Mouse (Mus musculus): ENCODE measurements around the gene Capn12.
A peak's percentile ranks its signal among the peaks of the same experiment; 100 is the strongest.

Gene Capn12

GRCm38 (mm10) chr7:28881199-28881598, at the start of gene Capn12:
TSS of gene Capn12 (plus strand) at chr7:28881422.
- DNase-seq: no peak

GRCm38 (mm10) chr7:28832137-28832536, 49.1 kb upstream of the Capn12 start:
- no peak for DNase-seq

DNA sequence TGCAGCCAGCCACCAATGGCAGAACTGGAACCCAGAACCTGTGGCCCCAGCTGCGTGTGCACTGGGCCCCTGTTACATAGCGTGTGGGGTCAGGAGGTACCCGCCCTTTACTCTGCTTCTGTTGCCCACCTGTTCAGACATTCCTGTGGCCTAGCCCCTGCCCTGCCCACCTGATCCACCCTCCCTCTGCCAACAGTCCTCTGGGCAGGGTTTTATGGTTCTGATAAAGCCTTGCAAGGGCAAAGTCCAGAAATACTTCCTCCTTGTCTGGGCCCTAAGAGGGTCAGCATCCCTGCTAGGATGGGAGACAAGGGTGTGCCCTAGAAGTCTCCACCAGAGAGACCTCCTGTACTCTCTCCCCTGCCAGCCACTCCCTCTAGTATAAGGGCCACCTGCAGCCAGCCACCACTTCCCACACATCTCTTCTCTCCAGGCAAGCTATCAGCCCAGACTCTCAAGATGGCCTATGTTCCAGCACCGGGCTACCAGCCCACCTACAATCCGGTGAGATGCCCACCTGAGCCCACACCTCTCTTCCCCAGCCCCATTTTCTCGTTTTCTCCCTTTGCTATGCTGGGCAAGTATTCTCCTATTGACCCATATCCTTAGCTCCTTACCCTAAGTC, 47.4 kb upstream of the Capn12 start, which contains the start of gene Lgals4:
Gene Lgals4, plus strand, starts transcription at position 132 of the 625 bp plus-strand sequence.
- DNase-seq: no peak

DNA sequence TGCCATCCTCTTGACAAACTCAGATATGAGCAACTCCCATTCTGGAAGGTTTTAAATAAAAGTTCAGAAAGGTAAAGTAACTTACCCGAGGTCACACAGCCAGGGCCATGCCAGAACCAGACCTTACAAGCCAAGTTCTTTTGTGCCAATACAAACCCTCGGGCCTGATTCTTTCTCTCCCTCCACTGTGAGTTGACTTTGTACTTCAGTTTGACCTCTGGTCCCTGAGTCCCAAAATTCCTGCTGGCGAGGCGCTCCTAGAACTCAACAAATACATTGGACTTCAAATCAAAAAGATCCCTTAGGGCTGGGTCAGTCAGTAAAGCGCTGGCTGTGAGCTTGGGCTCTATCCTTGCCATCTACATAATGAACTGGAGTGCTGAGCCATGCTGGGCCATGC, 44.3 kb upstream of the Capn12 start:
- DNase-seq: no peak

DNA sequence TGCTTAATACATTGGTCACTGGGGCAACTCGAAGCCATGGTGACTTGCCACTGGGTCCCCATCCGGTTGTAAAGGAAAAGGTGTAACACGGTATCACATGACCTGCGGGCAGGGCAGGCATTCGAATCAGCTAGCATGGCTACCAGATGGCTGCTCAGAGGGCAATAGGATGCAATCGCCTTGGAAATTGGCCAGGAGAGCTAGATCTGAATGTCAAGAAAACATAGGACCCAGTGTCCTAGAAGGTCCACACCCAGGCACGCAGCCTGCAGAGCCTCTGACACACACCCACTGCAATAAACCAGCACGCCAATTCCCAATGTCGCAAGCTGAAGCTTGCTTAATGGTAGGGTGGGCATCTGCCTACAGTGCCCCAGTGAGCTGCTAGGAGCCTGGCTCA, 42.9 kb upstream of the Capn12 start:
- DNase-seq: no peak

DNA sequence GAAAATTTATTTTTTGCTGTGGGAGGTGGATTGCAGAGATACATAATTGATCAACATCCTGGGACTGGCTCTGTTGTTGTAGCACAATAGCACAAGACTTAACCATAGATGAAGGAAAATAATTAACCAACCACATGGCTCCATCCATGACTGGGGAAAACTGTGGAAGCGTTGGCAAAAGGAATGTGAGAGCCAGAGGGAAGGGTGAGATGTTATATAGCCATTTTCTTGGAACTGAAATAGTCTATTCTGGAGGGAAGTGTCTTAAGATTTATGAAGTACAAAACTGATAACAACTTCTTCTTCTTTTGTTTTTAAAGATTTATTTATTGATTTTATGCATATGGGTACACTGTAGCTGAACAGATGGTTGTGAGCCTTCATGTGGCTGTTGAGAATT, 33.9 kb upstream of the Capn12 start:
- no peak for DNase-seq

DNA sequence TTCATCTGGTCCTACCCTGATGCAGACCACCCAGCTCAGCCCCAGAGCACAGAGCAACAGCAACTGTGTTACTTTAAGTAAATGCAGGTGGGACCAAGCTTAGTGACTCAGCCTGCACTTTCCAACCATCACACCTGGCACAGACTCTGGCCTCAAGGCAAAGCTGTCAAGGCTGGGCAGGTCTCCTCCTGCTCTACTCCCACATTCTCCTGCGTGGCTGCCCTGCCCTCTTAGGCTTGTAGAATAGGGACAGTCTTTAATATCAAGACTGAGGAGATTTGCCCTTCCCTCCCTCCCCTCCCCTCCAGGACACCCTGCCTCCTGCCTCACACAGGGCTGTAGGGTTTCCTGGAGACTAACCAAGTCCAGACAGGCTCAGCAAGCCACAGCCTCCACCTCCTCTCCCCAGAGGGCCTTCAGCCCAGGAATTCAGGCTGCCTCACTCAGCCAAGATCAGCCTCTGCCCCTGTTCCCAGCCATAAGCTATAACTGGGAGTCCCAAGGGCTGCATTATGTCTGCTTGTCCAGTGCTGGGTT, 31.5 kb upstream of the Capn12 start:
- no peak for DNase-seq

- no peak for DNase-seq
These were observed 30.6 kb upstream of the Capn12 start for GRCm38 (mm10) chr7:28850642-28851041.

- no peak for DNase-seq
These were observed 21.3 kb upstream of the Capn12 start for GRCm38 (mm10) chr7:28859953-28860352.

GRCm38 (mm10) chr7:28860898-28861297, 20.3 kb upstream of the Capn12 start:
- DNase-seq: no peak

- DNase-seq: peak; percentile 62
These were observed 18.3 kb upstream of the Capn12 start for GRCm38 (mm10) chr7:28862817-28863499.

DNA sequence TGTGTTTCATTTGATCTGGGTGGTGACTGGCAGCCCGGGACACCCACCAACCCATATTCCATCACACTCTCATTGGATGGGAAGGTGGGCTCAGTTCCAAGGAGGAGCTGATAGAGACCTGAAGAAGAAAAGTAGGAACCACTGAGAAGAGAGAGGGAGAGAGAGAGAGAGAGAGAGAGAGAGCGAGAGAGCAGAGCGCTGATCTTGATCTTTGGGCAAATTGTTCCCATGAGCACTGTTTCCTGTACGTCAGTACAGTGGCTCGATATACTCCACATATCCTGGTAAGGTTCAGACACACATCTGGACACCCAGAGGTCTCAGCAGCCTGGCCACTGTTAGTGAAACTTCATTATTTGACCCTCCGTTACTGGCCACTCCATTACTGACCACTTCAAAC, 17.7 kb upstream of the Capn12 start, which contains the start of gene Lgals7:
Gene Lgals7, plus strand, starts transcription at position 314 of the 400 bp plus-strand sequence.
- DNase-seq: no peak

DNA sequence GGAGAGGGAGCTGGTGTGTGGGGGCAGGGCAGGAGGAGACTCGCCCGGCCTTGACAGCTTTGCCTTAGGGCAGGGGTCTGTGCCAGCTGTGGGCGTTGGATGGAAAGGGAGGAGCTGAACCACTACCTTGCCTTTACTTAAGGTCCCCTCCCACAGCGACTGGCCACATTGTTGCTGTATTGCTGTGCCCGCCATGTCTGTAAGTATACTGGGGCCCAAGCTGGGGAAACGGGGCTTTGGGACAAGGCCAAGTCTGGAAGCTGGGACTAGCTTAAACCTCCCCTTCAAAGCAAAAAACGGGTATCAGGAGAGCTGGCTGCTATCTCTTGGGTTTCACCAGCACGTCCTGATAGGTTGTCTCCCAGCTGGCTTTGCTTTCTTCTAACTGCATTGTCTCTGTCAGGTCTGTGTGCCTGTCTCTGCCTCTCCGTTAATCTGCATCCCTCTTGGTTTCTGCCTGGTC, 16.9 kb upstream of the Capn12 start:
- DNase-seq: no peak

- peak; percentile 93 for DNase-seq
These were observed 15.5 kb upstream of the Capn12 start for GRCm38 (mm10) chr7:28865481-28866300.

DNA sequence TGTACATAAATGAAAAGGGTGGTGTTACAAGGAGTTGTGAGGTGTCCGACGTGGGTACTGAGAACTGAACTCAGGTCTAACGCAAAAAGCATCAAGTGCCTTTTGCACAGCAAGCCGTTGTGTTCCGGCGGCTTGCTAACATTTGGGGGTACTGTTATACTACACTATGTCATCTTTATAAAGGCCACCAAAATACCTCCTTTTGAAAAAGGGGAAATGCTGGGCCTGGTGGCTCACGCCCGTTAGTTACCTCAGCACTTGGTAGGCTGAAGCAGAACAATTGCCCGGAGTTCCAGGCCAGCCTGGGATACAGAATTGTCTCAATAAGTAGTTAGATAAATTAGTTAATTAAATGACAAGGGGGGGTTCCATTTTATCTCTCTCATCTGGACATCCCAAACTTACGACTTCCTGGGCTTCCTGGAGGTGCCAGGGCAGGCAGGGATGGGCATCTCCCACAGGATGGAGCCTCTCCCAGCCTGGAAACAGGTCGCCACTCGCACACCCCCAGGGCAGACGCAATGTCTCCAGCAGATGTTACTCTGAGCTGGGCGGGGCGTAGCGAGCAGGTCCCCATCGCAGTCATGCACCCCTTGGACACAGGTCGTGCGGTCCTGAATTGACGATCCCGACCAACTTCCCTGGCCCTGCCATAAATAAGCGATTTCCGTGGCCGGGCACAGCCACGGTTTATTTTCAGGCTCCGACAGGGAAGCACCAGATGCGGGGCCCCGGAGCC, 14.3 kb upstream of the Capn12 start:
- DNase-seq: no peak

DNA sequence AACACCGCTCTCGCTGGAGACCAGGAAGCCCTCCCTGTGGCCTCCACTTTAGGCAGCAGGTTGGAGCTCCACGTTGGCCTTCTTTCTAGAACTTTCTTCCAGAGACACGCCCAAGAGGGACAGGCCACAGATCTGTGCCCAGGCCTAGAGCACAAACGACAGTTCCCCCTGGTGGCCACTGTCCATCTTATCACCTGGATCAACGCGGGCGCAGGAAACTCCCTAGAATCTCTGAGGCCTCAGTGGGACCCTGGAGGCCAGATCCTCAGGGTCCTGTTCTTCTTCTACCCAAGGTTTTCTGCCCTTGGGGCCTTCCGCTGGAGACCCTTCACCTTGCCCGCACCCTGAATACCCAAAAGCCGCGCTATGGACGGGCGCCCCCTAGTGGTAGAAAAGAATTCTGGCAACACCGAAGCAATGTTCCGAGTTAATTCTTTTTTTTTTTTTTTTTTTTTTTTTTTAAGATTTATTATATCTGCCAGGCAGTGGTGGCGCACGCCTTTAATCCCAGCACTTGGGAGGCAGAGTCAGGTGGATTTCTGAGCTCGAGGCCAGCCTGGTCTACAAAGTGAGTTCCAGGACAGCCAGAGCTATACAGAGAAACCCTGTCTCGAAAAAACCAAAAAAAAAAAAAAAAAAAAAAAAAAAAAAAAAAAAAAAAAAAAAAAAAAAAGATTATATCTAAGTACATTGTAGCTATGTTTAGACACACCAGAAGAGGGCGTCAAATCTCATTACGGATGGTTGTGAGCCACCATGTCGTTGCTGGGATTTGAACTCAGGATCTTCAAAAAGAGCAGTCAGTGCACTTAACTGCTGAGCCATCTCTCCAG, 13.5 kb upstream of the Capn12 start:
- peak; percentile 49 for DNase-seq

DNA sequence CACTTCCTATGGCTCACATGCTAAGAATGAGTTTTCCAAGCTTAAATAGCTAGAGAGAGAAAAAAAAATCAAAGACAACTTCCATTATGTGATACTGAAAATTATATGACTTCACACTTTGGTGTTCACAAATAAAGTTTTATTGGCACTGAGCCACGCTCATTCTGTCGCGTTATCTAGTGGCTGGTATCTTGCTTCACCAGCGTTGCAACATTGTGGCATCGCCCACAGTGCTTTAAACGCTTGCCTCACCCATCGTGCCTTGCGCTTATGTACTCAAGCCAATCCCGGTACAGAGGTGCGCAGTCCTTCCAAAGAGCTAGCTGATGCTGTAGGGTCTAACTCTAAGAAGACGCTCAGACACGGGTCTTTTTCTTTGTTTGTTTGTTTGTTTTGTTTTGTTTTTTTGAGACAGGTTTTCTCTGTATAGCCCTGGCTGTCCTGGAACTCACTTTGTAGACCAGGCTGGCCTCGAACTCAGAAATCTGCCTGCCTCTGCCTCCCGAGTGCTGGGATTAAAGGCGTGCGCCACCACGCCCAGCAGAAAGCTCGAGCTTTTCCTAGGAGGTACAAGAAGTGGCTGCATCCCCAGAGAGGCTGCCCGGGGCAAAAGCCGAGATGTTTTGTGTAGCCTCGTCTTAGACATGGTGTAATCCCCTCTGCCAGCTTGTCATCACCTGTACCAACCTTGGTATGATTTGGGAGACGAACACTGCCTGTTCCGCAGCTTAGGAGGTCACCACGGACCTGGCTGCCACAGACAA, 10.1 kb upstream of the Capn12 start:
- no peak for DNase-seq

DNA sequence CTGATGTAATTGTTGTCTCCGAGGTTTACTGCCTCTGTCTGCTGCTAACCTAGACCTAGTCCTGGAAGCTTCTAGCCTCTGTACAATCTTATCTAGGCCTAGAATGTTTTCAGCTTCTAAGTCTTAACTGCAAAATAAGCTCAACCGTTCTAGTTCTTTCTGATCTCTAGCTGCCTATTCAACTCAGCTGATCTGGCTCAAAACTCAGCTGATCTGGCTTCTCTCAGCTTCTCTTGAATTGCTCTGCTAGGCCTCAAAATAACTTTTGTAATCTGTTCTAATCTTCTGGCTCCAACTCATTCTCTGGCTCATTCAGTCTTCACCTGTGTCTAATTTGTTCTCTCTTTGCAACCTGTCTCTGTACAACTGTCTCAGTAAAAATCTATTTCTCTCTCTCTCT, 6.7 kb upstream of the Capn12 start:
- DNase-seq: no peak

- no peak for DNase-seq
These were observed 5.1 kb upstream of the Capn12 start for GRCm38 (mm10) chr7:28876099-28876498.

DNA sequence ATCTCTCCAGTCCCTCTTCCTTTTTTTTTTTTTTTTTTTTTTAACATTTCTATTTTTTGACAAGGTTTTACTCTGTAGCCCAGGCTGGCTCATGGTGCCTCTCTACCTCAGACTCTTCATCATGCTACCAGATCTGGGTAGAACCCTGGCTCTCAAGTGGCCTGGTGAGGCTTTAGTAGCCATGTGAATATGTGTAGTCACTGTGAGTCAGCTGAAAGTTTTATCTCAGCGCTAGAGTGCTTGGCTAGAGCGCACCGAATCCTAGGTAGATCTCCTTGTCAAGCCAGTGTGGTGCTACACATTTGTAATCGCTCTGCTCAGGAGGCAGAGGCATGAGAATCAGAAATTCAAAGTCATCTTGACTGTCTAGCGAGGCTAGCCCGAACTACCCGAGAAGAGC, 4.1 kb upstream of the Capn12 start:
- DNase-seq: no peak

- no peak for DNase-seq
These were observed 3.4 kb upstream of the Capn12 start for GRCm38 (mm10) chr7:28877856-28878255.
